Mouse (Mus musculus): ENCODE data around the gene Palm.
A peak's percentile ranks its signal among the peaks of the same experiment; 100 is the strongest.

The Palm gene

DNA sequence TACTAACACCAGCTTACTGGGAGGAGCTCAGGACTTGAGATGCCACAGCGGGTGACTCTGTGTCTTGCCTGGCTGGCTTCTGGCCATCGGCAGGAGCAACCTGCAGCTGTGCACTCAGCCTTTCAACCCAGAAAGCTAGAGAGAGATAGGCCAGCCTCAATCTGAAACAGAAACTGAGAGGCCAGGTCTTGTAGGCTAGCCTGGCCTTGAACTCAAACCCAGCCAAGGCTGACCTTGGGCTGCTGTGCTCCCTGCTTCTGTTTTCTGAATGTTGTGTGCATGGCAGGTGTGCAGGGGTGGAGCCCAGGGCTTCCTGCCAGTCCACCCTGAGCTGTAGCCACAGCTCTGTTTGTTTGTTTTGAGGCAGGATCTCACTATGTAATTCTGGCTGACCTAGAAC, 20.2 kb upstream of the Palm start:
- DNase-seq: no peak

DNA sequence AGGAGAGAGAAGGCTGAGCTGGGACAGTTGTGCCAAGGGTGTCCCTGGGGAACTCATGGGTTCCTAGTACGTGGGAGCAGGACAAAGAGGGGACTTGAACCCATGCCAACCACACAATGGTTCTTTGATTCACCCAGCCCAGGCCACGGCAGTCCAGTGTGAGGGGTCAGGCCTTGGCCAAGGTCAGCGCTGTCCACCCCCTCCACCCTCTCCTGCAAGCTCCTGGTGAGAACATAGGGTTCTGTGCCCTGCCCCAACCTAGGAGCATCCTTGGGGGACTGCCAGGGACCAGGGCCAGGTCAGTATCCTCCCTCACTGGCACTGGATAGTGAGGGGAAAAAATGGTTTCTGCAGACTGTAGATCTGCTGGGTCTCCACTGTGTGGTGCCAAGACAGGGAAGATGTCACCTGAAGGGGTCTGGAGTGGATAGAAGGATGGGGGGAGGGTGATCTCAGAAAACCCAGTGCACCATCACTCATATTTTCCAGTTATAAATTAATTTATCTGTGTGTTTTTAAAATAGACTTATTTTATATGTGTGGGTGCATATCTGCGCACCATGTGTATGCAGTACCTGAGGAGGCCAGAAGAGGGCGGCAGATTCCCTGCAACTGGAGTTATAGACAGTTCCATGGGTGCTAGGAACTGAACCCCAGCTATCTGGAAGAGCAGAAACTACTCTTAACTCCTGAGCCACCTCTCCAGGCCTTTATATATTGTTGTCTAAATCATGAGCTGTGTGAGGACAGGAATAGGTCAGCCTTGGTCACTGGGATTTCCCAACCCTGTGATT, 18.7 kb upstream of the Palm start:
- DNase-seq: no peak

DNA sequence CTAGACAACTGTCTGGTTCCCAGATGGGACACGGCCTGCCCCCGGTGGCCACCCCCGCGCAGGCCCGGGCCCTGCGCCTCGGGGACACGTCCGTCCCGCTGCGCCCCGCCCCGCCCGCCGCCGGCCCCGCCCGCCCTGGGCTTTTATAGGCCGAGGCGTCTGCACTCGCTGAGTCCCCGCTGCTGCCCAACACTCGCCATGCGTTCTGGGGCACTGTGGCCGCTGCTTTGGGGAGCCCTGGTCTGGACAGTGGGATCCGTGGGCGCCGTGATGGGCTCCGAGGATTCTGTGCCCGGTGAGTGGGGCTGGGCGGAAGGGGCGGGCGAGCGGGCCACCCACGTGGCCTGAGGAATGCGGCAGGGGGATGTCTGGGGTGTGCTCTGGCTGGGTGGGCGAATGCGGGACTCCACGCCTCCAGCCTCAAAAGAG, 16.3 kb upstream of the Palm start, which contains the start of gene Fstl3:
Fstl3 (plus strand) TSS at position 170 of the 429 bp plus-strand sequence.
- peak in 1 of 2 experiments; percentile 65 for DNase-seq

DNA sequence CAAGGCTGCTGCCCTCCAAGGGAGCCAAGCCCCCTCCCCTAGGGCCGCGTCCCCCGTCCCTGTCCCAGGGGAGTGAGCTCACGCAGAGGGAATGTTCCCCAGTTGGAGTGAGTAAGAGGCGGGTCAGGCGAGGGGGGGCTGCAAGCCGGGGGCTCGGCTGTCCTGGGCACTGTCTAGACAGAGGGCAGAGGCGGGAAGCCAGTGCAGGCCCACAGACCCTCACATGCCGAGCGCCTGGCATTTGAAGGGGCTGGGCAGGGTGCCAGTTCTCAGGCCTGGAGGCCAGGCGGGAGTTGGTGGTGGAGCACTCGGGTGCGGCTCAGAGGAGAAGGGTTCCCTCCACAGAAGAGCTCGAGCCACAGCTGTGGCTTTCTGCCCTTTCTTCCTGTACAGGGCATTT, 15.4 kb upstream of the Palm start:
- peak in 1 of 2 experiments; percentile 60 for DNase-seq

DNA sequence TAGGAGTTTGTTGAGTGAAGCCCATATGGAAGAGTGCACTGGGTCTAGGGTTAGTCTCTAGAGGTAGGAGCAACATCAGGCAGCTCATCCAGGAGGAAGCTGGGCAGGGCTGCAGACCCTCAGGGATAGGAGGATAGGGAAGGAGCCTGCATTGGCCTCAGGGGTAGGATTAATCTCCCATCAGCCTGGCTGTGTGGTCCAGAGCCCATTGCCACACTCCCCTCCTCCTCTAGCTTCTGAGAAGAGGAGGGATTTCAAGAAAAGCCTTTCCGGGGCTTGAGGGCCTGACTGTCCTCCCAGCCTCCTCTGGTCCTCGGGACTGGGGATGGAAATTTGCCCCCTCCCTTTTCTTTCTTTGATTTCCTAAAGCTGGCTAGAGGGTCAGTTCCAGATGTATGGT, 14.2 kb upstream of the Palm start:
- DNase-seq: no peak

DNA sequence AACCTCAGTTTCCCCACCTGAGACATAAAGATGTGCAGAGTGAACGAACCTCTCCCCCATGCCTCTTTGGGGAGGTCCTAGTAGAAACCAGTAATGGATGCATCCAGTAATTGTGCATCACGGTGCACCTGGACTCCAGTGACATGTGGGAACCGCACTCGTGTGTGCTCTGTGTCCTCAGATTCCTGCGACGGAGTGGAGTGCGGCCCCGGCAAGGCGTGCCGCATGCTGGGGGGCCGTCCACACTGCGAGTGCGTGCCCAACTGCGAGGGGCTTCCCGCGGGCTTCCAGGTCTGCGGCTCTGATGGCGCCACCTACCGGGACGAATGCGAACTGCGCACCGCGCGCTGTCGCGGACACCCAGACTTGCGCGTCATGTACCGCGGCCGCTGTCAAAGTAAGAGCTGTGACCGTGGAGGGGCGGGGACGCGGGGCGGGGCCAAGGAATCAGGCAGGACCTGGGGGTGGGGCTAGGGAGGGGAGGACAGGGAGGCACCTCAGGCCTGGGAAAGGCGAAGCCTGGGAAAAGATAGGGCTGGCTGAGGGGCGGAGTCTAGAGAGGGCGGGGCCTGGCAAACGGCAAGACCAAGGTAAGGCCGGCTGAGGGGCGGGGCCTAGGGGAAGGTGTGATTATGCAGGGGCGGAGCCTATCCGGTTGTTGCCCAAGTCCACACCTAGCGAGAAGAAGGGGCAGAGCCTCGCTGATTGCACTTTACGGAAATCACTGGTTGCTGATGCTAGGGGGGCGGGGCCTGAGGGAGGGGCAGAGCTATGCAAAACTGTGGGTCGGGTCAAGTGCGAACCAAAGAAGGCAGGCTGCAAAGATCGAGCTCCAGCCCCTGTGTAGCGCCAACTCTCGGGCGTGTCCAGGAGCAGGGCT, 13.3 kb upstream of the Palm start:
- peak; percentile 99 to 100 for DNase-seq

DNA sequence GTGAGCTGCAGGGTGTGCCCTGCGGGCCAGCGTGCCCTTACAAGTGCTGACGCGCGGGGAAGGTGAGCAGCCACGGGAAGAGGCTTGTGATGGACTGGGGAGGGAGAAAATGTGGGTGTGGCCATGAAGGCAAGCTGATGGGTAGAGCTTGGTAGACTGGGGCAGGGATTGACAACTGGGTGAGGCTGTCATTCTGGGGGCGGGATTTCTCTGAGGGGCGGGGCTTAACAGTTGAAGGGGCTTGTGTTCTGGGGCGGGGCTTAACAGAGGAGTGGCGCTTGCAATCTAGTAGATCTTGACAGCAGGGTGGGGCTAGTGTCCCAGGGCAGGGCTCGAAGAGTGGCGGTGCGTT, 12.7 kb upstream of the Palm start:
- peak in 1 of 2 experiments; percentile 82 for DNase-seq

DNA sequence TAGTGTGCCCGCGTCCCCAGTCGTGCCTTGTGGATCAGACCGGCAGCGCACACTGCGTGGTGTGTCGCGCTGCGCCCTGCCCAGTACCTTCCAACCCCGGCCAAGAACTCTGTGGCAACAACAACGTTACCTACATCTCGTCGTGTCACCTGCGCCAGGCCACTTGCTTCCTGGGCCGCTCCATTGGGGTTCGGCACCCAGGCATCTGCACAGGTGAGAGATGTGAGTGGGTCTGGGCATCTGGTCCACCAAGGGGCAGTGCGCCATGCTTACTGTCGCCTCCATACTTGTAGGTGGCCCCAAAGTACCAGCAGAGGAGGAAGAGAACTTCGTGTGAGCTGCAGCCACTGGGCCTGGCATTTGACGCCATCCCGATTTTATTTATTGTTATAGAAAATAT, 12.2 kb upstream of the Palm start:
- no peak for DNase-seq

DNA sequence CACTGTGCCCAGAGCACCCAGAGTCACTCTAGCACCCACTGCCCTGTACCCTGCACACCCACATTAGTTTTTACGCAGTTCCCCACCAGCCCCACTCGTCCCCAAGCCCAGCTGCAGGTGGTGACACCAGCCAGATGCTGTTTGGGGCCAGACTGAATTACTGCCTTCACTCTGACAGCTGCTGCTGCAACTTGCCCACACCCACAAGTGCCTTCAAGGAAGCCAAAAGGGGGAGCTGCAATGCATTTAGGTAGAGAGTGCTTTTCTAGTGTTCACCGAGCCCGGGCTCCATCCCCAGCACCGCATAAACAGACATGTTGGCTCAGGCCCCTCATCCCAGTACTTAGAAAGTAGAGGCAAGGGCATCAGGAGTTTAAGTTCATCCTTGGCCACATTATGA, 11.4 kb upstream of the Palm start:
- DNase-seq: no peak

DNA sequence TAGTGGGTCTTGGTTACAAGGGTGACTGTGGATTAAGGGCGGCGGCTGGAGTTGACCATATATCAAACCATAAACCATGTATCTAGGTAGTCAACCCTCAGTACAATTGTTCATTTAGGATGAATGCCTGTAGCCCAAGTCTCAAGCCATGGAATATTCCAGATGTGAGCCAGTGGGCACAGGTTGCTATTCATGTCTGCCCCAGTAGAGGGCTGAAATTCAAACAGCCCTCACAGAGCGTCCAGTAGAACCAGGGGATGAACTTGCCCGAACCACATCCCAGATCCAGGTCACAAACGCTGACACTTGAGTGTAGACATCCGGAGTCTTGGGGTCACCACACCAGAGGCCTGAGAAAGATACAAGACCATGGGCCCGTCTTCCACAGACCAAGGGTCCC, 10.3 kb upstream of the Palm start:
- peak in 1 of 2 experiments; percentile 67 for DNase-seq

DNA sequence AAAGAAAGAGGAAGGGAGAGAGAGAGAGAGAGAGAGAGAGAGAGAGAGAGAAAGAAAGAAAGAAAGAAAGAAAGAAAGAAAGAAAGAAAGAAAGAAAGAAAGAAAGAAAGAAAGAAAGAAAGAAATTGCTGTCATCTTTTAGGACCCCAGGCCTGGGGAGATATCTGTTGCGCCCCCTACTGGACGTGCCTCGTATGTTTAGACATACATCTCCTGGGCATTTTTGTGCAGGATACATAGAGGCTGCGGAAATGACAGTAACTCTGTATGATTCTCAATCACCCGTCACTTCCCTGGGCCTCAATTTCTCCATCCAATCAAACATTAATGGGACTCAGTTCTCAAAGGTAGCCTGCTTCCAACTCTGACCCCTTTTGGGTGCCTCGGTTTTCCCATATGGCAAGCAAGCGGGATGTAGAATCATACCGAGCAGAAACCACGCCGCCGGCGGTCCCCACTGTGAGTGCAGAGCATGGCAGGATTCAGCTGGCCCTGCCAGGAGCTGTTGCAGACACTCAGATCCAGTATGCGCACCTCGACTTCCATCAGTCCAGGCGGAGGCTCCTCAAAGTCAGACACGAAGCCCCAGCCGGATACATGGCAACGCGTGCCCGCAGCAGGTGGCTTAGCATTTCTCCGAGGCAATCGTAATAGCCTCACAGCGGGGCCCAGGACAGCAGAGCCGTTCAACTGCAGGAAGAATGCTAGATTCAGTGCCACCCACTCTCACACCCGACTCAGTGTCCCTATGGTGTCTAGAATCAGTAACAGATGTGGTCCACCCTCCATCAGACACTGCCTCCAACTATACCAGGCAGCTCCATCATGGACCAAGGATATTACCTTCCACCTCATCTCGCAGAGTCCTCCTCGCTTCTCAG, 9.2 kb upstream of the Palm start:
- peak in 1 of 2 experiments; percentile 75 for DNase-seq

DNA sequence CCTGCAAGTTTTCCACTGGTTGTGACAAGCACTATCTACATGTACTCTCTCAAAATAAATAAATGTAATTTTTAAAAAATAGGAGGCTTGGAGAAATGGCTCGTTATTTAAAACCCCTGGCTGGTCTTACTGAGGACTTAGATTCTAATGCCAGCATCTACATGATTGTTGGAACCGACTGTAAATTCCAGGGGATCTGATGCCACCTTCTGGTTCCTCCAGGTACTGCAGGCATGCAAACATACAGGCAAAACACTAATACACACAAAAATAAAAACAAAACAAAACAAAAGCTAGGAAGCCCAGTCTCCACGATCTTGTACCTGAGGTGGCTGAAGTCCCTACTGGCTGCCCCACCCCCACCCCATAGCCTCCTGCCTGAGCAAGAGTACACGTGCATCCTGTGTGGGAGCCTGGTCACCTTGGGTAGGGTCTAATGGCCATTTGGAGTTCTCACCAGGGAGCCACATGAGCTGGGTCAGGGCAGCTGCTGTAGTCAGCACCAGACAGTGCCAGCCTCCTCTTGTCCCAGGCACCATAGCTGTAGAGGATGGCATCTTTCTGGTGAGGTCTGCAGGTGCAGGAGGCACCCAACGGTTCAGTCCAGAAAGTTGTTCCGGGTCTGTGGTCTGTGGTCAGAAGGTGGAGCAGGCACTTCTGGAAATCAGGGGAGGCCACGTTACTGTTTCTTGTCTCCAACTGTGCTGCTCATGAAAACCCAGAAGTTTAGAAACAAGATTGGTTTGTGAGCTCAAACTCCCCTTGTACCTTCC, 4.8 kb upstream of the Palm start:
- DNase-seq: peak; percentile 80 to 93

DNA sequence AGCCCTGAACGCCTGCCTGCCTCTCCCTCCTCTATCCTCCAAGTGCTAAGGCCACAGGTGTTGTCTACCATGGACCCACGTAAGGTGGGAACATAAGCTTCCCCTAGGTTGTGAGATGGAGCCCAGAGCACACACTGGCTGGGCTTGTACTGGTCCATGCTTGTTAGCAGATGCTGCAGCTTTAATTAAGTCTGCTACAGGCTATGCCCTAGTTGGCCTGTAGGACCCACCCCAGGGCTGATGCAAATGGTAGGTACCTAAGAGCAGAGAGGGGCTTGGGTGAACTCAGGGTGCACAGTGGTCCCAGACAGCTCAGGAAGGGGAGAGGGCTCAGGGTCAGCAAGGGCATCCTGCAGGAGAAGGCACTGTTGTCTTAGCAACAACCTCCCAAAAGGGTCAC, 3.8 kb upstream of the Palm start:
- no peak for DNase-seq

DNA sequence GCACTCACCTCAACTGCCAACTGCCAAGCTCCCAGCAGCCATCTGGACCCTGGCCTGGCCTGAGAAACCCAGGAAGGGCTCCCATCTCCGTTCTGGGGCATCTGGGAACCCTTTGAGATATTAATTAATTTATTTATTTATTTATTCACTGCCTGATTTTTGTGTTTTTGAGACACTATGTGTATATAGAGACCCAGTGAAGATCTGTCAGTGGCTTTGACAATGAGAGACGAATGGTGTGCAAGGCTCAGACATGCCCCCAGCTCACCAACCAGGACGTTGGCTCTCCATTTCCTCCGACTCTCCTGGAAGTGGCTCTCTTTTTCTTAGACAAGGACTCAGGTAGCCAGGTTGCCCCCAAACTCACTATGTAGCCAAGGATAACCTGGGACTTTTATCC, 2.5 kb upstream of the Palm start, which contains the start of gene Prss57:
Prss57 (minus strand) TSS at position 101 of the 400 bp plus-strand sequence.
- DNase-seq: no peak

DNA sequence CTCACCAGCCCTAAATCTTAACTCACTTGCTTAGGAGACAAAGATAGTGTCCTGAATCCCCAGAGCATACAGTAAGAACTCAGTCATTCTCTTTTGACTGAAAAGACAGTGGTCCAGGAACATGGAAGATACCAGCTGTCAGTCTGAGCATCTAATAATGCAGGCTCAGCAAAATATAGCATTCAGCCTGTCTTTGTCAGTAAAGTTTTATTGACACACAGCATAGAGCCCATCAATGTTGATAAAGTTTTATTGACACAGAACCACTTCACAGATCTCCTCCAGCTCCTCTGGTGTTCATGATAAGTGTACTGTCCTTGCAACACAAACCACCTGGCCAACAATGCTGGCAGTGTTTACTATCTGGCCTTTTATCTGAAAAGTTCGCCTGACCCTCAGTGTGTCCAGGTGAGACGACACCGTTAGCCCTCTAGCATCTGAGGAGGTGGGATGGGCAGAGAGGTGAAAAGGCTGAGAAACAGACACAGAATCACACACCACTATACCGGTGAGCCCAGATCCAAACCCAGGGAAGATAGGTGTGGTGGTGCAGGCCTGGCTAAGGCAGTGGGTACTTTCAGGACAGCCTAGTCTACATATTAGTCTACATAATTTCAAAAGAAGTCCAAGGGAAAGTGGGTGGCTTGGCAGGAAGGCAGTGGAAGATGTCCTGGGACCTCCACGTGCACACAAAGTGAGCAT, 882 bp upstream of the Palm start:
- DNase-seq: no peak

DNA sequence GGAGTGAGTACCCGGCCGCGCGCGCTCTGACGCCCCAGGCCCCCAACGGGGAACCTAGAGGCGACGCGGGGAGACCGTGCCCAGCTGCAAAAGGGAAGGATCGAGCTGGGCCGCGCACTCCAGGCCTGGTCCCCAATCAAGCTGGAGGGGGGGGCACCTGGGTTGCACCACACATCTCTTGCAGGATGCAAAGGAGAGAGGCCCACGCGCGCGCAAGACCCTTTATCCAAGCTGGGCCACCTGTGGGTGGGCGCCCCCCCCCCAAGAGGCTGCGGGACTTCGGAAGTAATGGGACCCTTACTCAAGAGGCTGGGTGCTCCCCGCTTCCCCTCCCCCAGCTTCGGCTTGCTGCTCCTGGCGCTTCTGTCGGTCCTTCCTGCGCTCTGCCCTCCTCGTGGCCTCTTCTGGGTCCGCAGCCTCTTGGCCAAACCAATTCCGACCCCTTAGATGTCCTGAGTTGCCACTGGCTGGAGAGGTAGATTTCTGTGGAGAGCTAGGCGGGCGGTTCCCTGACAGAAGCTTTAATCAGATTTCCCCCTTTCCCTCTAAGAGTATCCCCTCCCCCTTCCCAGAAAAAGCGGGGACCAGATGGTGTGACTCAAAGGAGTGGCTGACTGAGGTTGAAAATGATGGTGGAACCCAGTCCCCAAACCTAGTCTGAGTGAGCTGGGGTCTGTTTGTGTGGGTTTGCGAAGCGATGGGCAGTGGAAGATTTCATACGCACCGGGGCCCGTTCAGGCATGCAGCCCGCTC, 542 bp downstream of the Palm start:
- peak in 1 of 2 experiments; percentile 70 for DNase-seq

DNA sequence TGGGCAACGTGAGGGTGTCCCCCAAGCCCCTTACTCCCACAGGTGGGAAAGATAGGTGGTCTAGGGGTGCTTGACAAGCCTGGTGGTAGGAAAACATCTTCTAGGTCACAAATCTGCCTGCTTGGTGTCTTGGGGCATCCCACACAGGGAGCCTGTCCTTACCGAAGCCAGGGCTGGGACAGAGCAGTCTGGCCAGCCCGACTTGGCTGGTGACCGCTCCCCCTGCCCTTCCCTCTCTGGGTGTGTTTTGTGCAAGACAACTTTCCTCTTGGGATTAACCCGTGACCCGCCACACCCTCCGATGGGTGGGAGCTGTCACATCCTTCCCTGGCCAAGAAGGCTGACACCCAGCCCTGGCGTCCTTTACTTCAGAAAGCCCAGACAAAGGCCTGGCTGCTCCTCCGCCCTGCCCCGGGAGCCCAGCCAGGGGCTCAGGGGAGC, 1.1 kb downstream of the Palm start:
- peak; percentile 92 to 94 for DNase-seq

DNA sequence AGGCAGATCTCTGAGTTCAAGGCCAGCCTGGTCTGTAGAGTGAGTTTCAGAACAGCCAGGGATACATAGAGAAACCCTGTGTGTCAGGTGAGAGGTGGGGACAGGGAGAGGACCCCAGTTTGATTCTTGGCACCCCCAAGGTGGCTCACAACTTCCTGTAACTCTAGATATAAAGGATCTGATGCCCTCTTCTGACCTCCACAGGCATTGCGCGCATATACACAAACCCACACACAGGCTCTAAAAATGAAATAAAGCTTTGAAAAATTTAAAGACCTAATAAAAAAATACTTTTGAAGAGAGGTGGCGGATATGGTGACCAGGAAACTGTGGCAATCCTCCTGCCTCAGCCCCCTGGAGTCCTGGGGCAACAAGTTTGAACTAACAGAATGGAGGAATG, 2.5 kb downstream of the Palm start:
- DNase-seq: no peak

DNA sequence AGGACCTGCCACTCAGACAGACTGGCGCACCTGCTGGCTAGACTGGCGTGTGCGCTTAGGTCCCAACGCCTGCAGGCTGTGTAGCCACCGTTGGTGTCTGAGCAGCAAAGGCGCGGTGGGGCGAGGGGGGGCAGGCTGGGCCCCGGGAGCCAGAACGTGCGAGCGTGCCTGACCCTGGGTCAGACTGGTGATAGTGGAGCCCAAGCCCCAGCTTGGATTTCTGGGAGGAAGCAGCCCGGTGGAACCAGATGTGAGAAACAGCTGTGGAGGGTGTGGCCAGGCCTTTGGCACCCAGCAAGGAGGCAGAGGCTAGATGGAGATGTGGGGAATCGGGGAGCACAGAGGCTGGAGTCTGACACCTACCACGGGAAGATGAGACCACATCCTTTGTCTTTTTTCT, 4.0 kb downstream of the Palm start:
- peak in 1 of 2 experiments; percentile 63 for DNase-seq

DNA sequence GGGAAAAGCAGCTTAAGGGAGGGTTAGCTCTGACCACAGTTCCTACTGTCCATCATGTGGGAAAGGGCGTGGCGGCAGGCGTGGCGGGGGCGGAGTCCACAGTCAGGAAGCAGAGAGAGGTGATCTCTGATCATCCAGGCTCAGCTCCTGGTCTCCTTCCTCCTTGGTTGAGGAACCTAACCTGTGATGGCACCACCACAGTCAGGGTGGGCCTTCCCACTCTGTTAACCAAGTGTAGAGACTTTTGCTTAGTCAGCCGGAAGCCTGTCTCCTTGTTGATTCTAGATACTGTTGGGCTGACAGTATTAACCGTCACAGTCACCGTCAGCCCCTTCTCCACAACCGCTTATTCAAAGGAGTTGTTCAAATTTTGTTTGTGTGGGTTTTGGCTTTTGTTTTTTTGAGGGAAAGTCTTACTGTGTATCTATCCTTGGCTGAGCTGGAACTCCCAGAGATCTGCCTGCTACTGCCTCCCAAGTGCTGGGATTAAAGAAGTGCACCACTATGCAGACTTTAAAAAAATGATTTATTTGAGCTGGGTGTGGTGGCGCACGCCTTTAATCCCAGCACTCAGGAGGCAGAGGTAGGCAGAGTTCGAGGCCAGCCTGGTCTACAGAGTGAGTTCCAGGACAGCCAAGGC, 5.0 kb downstream of the Palm start:
- DNase-seq: peak; percentile 79 to 89

Data from kidney, postnatal 36 days (tissue).